Mouse (Mus musculus) bone marrow, adult 2 months (tissue): ENCODE data around the gene Pkn3.

Experiments
- CTCF ChIP-seq: fragments of 200-500 bp; IDR thresholded peaks from 2 replicates; pipeline ENCODE4 v1.5.1; 2011; ENCODE audit warnings: low read length, control low read depth; ENCODE audit not compliant: control insufficient read depth, insufficient read depth
- POLR2A ChIP-seq: fragments of 200-500 bp; IDR thresholded peaks from 2 replicates; pipeline ENCODE4 v1.6.1; 2011; ENCODE audit warnings: low read depth, mild to moderate bottlenecking, control low read depth, low read length, borderline replicate concordance; ENCODE audit not compliant: control insufficient read depth

GRCm38 (mm10) chr2:30132801-30133612 lies 55.5 kb downstream of the Pkn3 start:
- TF ChIP-seq POLR2A (no peak), CTCF (no peak)
